Mouse (Mus musculus): ENCODE measurements around the gene Scgb1c1.

- TF ChIP-seq CTCF (conservative IDR thresholded peaks at IDR 0.05 in 1 of 2, IDR thresholded peaks at IDR 0.05 in 1 of 2; ENCODE audit: low read depth in 2 of 2, low read length in 2 of 2) = no peak
- no peak for TF ChIP-seq NRF1 (IDR thresholded peaks at IDR 0.05; ENCODE audit: low read depth, low read length)
- TF ChIP-seq SIN3A (IDR thresholded peaks at IDR 0.05; ENCODE audit: low read length) = no peak
- no peak for TF ChIP-seq KAT2A (IDR thresholded peaks at IDR 0.05; ENCODE audit: insufficient replicate concordance, low read length)
- TF ChIP-seq ZKSCAN1 (IDR thresholded peaks at IDR 0.05; ENCODE audit: borderline replicate concordance, low read depth, low read length) = no peak
- TF ChIP-seq ZNF384 (IDR thresholded peaks at IDR 0.05; ENCODE audit: low read depth, low read length) = no peak
- TF ChIP-seq TCF12 (IDR thresholded peaks at IDR 0.05; ENCODE audit: low read depth, low read length) = no peak
- TF ChIP-seq USF2 (conservative IDR thresholded peaks at IDR 0.05; ENCODE audit: low read depth, low read length) = no peak
- TF ChIP-seq POLR2A (IDR thresholded peaks at IDR 0.05; ENCODE audit: low read depth, low read length) = no peak
- no peak for TF ChIP-seq E2F4 (IDR thresholded peaks at IDR 0.05; ENCODE audit: insufficient replicate concordance, low read depth, low read length)
Measured at GRCm38 (mm10) chr7:140820173-140820572, 25.2 kb upstream of the Scgb1c1 start.
